ENCODE assay signal across 21 mouse cellular contexts in genomic region chr5:72648987-72649735, GRCm38 (mm10). TPM values are rescaled to one million over a fixed set of nuclear protein-coding genes. Genes with fewer than 3 reads are reported as not detected.
DNase-seq lines count a peak whose midpoint lies in the region; ATAC-seq lines count a peak whose summit lies in the region.
"Had no signal": no experiment of that assay in that cellular context is flagged by ENCODE, and none has a peak within 500 bp of the region (broad histone marks: within the 10 kb centered on the region; RNA-seq: fewer than 3 reads in every experiment).

No protein-coding gene starts in this region.

- H3K27ac ChIP-seq in liver, embryonic 15.5 days (replicated peaks), result peak overlapping the region; percentile 59
- H3K27ac ChIP-seq in limb, embryonic 10.5 days, result no peak overlapping the region
- no peak overlapping the region for H3K27ac ChIP-seq in neural tube, embryonic 15.5 days (replicated peaks)
- H3K27ac ChIP-seq: embryonic facial prominence, embryonic 12.5 days; heart, embryonic 10.5 days; hindbrain, embryonic 14.5 days; limb, embryonic 13.5 days had no signal

- H3K4me3 ChIP-seq in liver, embryonic 15.5 days (replicated peaks), result no peak overlapping the region; the same call in 1 of the 2 replicates
- H3K4me3 ChIP-seq in limb, embryonic 10.5 days, result no peak overlapping the region
- H3K4me3 ChIP-seq in neural tube, embryonic 15.5 days (replicated peaks), result no peak overlapping the region

- H3K4me1 ChIP-seq in liver, embryonic 15.5 days (replicated peaks), result peaks cover 8% of the 10 kb centered on the region
- peaks cover 16% of the 10 kb centered on the region for H3K4me1 ChIP-seq in limb, embryonic 10.5 days
- H3K4me1 ChIP-seq in neural tube, embryonic 15.5 days, result peaks cover 15% of the 10 kb centered on the region
- H3K4me1 ChIP-seq: embryonic facial prominence, embryonic 12.5 days had no signal

- ATAC-seq in liver, embryonic 15.5 days (ENCODE audit: insufficient read depth), result peak; percentile 38
- no peak for ATAC-seq in neural tube, embryonic 15.5 days (ENCODE audit: low FRiP score)

- H3K9me3 ChIP-seq in liver, embryonic 15.5 days (replicated peaks), result no peaks in the 10 kb centered on the region
- no peaks in the 10 kb centered on the region for H3K9me3 ChIP-seq in limb, embryonic 10.5 days (replicated peaks)
- H3K9me3 ChIP-seq in neural tube, embryonic 15.5 days (replicated peaks), result no peaks in the 10 kb centered on the region
- H3K9me3 ChIP-seq: embryonic facial prominence, embryonic 12.5 days; heart, embryonic 10.5 days; limb, embryonic 13.5 days had no signal

- peak; percentile 63 for DNase-seq in adrenal gland, adult 2 months
- DNase-seq in adrenal gland, postnatal 4 days (ENCODE audit: low spot score in 2 of 2), result no peak
- DNase-seq in 3T3-L1 (ENCODE audit: low read depth, low spot score), result peak; percentile 82
- peak; percentile 100 for DNase-seq in fat pad, adult 2 months (ENCODE audit: extremely low read depth, low read depth, low spot score)
- DNase-seq in limb, embryonic 10.5 days (ENCODE audit: low spot score), result no peak
- no peak for DNase-seq in left cerebral cortex, adult 8-10 months (ENCODE audit: low spot score in 2 of 2)
- DNase-seq: heart, postnatal 14 days; kidney, adult 8-10 months; lung, postnatal 14 days; right cerebral cortex, adult 18-20 months; spleen, adult 18-20 months; thymus, postnatal 25 days had no signal

- H3K4me2 ChIP-seq in liver, embryonic 15.5 days, result peak overlapping the region; percentile 76
- H3K4me2 ChIP-seq in neural tube, embryonic 15.5 days, result no peak overlapping the region
- H3K4me2 ChIP-seq: hindbrain, embryonic 14.5 days had no signal

- H3K27me3 ChIP-seq in liver, embryonic 15.5 days, result peaks cover 34% of the 10 kb centered on the region
- H3K27me3 ChIP-seq in limb, embryonic 10.5 days (ENCODE audit: low read depth, poor library complexity, severe bottlenecking), result peaks cover 42% of the 10 kb centered on the region
- H3K27me3 ChIP-seq in neural tube, embryonic 15.5 days (replicated peaks), result peaks cover 27% of the 10 kb centered on the region

- H3K36me3 ChIP-seq in liver, embryonic 15.5 days (replicated peaks), result no peaks in the 10 kb centered on the region
- no peaks in the 10 kb centered on the region for H3K36me3 ChIP-seq in limb, embryonic 10.5 days
- no peaks in the 10 kb centered on the region for H3K36me3 ChIP-seq in neural tube, embryonic 15.5 days
- H3K36me3 ChIP-seq: embryonic facial prominence, embryonic 12.5 days; heart, embryonic 10.5 days; limb, embryonic 13.5 days had no signal

- H3K9ac ChIP-seq in liver, embryonic 15.5 days, result no peak overlapping the region
- H3K9ac ChIP-seq in neural tube, embryonic 15.5 days (replicated peaks), result no peak overlapping the region
- H3K9ac ChIP-seq: embryonic facial prominence, embryonic 12.5 days; hindbrain, embryonic 14.5 days; limb, embryonic 13.5 days had no signal

- 55% methylated on average over 9 of the region's 9 CpGs for WGBS in liver, embryonic 15.5 days (ENCODE audit: insufficient replicate concordance)
- 76% methylated on average over 9 of the region's 9 CpGs for WGBS in limb, embryonic 10.5 days
- 78% methylated on average over 9 of the region's 9 CpGs for WGBS in neural tube, embryonic 15.5 days

RNA-seq across cellular contexts. Expression of gene Nipal1, which starts 1.6 kb away (rescaled TPM):
- total RNA-seq in adrenal gland, adult 2 months (2021), result 1 to 10 TPM in 1 of 2 experiments, under 1 TPM in 1; 0.38 to 2.8 TPM
- polyA plus RNA-seq in adrenal gland, adult 2 months (2012; rRNA removed), result 0.15 and 0.32 TPM in 2 replicates
- 1 to 10 TPM; 3.9 to 6.7 TPM for total RNA-seq in adrenal gland, postnatal 4 days (2021)
- 28.1 and 35.4 TPM in 2 replicates for polyA plus RNA-seq in liver, embryonic 15.5 days (2015; fragmentation: Nextera tagmentation; extraction: Ambion mirVana)
- polyA plus RNA-seq in limb, embryonic 10.5 days (2016; fragmentation: Nextera tagmentation; extraction: Ambion mirVana), result 0.76 TPM in 1 of 2 replicates, not detected in the other
- polyA plus RNA-seq in neural tube, embryonic 15.5 days (2015; fragmentation: Nextera tagmentation; extraction: Ambion mirVana), result 0.52 and 4.1 TPM in 2 replicates
- total RNA-seq in left cerebral cortex, adult 8-10 months (2022), result not detected
- total RNA-seq: left cerebral cortex, adult 18-20 months had no signal

RNA-seq across cellular contexts. Expression of gene Cnga1, which starts 5.1 kb away (rescaled TPM):
- not detected for total RNA-seq in adrenal gland, adult 2 months (2021)
- not detected in 2 replicates for polyA plus RNA-seq in adrenal gland, adult 2 months (2012; rRNA removed)
- not detected for total RNA-seq in adrenal gland, postnatal 4 days (2021)
- polyA plus RNA-seq in liver, embryonic 15.5 days (2015; fragmentation: Nextera tagmentation; extraction: Ambion mirVana), result not detected in 2 replicates
- not detected in 2 replicates for polyA plus RNA-seq in limb, embryonic 10.5 days (2016; fragmentation: Nextera tagmentation; extraction: Ambion mirVana)
- 0.09 TPM in 1 of 2 replicates, not detected in the other for polyA plus RNA-seq in neural tube, embryonic 15.5 days (2015; fragmentation: Nextera tagmentation; extraction: Ambion mirVana)
- total RNA-seq in left cerebral cortex, adult 8-10 months (2022), result not detected
- total RNA-seq: left cerebral cortex, adult 18-20 months had no signal
- polyA plus RNA-seq: embryonic facial prominence, embryonic 12.5 days; forebrain, embryonic 11.5 days; heart, embryonic 10.5 days; hindbrain, embryonic 14.5 days; large intestine, adult 2 months; limb, embryonic 13.5 days had no signal

Comparison
In these comparisons a context has a peak if more than half of its experiments do, and no peak if none do; other contexts are left out.
1. DNase-seq: peak in adrenal gland, adult 2 months (single experiment), 3T3-L1 (single experiment) and fat pad, adult 2 months (single experiment); none in adrenal gland, postnatal 4 days (0 of 2), limb, embryonic 10.5 days (single experiment) and left cerebral cortex, adult 8-10 months (0 of 2).